Mouse (Mus musculus) left cerebral cortex, postnatal 10 days (tissue): ENCODE measurements around the gene Gm20388. TPM values are rescaled to one million over a fixed set of nuclear protein-coding genes. Genes with fewer than 3 reads are reported as not detected.

Source experiments
- DNase-seq, 2 experiments: peaks; one replicate each; pipeline ENCODE4 v3.0.0; 2021 to 2022; ENCODE audit warnings: low spot score in 2 of 2, mixed read lengths in 1 of 2; ENCODE audit errors: extremely low spot score in 1 of 2
- intact Hi-C: fragments of 180-260 bp; cut with DNase I; formaldehyde crosslinking; loops from one replicate; pipeline ENCODE4 v1.15.1; 2025
- total RNA-seq, 2 experiments: library from RNA; stranded (reverse); gene quantifications; 2 replicates each; pipeline ENCODE4 v1.2.3; 2021

Gene Gm20388
- total RNA-seq, 2 experiments from 2014 or later: 4.4 to 9.0 TPM

GRCm38 (mm10) chr8:123329961-123330360 is 3419.3 kb downstream of the Gm20388 start:
- DNase-seq: no peak
- intact Hi-C loops: no loop called here

DNA sequence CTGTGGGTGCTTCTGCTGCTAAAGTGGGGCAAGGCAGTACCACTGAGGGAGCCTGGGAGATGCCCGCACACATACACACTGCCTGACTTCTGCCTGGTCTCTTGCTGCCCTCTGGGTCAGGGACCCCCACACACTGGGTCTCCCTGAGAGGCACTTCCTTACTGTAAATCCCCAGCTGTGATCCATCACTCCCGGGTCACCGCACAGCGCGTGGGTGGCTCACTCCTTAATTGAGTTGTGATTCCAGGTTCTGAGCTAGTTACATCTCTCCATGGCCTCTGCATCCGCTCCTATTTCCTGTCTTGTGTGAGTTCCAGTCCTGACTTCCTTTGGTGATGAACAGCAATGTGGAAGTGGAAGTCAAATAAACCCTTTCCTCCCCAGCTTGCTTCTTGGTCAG is 3420.1 kb downstream of the Gm20388 start:
- intact Hi-C loops: no loop called here
- DNase-seq: no peak

GRCm38 (mm10) chr8:123331301-123331700 is 3420.7 kb downstream of the Gm20388 start:
- no peak for DNase-seq
- intact Hi-C loops: no loop called here

- intact Hi-C loops: no loop called here
- DNase-seq: no peak
Observed at GRCm38 (mm10) chr8:123331810-123332209, 3421.2 kb downstream of the Gm20388 start.

DNA sequence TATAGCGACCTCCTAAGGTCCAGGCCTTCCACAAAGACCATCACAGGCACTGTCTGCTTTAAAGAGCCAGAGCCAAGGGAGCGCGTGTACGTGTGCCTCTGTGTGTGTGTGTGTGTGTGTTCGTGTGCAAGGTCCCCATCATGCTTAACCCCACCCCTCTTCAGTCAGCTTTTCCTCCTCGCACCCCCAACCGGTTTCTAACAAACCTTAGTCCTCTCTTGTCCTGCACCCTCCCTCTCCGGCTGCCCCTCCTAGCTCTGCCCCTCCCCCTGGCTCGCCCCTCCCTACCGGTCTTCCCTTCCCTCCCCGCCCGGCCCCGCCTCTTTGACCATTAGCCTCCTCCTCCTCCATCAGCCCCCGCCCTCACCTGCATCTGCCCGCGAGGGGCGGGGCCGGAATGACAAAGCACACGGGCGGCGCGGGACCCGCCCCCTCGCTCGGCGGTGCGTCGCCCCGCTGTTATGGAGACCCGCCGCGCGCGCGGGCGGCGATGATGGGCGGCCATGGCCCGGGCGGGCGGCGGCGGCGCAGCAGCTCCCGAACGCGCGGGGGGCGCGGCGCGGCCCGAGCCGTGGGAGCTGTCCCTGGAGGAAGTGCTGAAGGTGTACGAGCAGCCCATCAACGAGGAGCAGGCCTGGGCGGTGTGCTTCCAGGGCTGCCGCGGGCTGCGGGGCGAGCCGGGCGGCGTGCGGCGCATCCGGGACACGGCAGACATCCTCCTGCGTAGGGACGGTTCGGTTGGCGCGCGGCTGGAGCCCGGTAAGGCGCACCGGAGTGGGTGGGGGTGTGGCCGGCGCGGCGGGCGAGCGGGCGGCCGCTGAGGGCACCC is 3421.8 kb downstream of the Gm20388 start, which contains the start of gene Spire2:
Gene Spire2, plus strand, starts transcription at position 452 of the 829 bp plus-strand sequence.
- intact Hi-C loops: no loop called here

GRCm38 (mm10) chr8:123333091-123333587 is 3422.5 kb downstream of the Gm20388 start:
- DNase-seq: no peak
- intact Hi-C loops: no loop called here

More for the DNA sequence above, 3421.8 kb downstream of the Gm20388 start, which contains the start of gene Spire2:
- DNase-seq: peak; percentile 56 to 86

DNA sequence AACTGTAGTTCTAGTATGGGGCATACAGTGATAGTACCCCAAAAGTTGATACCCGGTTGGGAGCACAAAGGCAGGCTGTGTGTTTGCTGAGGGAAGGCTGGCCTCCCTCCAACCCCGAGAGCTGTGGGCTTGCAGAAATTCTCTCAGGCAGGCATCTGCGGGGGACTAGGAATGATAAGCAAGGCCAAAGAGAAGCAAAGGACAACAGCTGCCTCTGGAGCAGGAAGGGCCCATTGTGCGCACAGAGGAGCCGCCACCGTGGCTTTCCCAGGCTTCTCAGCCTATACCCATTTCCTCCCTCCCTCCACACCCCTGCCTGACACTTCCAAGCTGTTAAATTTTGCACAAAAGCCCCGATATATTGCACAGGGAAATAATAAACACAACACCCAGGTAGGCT is 3423.2 kb downstream of the Gm20388 start:
- intact Hi-C loops: no loop called here
- peak in 1 of 2 experiments; percentile 58 for DNase-seq

DNA sequence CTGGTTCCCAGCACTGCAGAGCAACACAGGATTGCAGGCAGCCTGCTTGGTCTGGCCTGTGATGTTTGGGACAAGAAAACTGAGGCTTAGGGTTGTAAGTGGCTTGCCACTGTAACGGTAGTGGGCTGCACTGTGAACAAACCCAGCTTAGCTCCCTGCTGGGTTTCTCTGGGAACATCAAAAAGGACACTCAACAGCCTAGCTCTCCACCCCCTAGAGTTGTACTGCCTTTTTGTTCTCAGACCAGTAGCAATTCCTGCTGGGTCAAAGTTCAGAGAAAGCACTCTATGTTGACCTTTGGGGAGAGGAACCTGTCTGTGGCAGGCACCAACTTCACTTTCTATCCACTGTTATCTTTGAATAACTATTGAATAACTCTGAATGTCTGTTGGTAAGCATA is 3423.8 kb downstream of the Gm20388 start:
- intact Hi-C loops: no loop called here
- no peak for DNase-seq

DNA sequence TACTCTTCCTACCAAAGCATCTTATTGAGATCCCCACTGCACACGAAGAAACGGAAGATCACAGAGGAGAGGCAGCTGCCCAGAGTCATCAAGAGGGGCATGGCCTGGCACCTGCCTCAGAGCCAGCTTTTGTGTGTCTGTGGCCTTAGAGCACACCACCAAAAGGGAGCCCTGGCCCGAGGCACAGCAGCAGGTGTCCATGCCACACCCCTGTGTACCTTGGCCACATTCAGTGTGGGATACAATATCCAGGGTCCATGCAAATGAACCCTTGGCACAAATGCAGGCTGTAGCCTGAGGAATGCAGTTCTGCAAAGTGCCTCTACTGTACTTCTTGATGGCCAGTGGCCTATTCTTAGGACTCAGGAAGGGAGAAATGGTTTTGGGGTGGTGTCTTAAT is 3426.8 kb downstream of the Gm20388 start:
- intact Hi-C loops: no loop called here
- no peak for DNase-seq

- DNase-seq: no peak
- intact Hi-C loops: no loop called here
Observed at GRCm38 (mm10) chr8:123340071-123340470, 3429.4 kb downstream of the Gm20388 start.

DNA sequence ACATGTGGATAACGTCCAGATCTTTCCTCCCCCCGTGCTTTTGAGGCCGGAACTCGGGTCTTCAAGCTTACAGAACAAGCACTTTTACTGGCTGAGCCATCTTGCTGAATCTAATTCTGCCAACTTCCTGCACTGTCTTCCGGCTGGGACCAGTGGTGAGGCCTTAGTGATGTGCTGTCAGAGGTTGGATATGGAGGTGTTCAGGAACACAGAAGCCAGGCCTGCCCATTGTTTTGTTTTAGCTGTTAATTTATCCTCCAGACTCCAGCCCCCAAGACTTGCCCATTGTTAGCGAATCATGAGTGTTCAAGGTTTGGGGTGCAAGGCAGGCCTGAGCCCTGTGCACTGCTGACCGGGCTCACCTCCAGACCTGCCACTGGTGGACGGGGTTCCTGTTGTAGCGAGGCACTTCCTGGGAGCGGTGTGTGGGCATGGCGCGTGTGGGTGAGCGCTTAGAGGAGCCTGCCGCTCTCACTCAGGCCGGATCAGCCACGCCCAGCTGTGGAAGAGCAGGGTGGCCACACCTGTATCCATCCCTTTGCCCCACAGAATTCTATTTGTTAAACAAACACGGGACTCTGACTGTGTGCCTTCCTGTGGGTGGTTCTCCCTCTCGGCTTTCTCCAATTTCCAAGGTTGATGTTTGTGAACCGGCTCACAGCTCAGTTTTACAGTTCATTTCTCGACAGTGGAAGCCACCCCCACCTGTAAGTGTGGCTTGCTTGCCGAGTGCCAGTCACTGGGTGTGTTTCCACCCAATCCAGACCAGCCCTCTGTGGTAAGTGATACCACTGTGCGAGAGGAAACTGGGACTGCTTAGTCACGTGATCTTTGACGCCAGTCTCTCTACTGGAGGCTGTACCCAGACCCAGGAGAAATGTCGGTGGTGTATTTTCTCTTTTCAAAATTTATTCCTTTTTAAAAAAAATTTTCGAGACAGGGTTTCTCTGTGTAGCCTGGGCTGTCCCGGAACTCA is 3430.7 kb downstream of the Gm20388 start:
- DNase-seq: no peak
- intact Hi-C loops: no loop called here

GRCm38 (mm10) chr8:123342253-123342652 is 3431.6 kb downstream of the Gm20388 start:
- DNase-seq: no peak
- intact Hi-C loops: no loop called here

GRCm38 (mm10) chr8:123342911-123343310 is 3432.3 kb downstream of the Gm20388 start:
- intact Hi-C loops: no loop called here
- no peak for DNase-seq

DNA sequence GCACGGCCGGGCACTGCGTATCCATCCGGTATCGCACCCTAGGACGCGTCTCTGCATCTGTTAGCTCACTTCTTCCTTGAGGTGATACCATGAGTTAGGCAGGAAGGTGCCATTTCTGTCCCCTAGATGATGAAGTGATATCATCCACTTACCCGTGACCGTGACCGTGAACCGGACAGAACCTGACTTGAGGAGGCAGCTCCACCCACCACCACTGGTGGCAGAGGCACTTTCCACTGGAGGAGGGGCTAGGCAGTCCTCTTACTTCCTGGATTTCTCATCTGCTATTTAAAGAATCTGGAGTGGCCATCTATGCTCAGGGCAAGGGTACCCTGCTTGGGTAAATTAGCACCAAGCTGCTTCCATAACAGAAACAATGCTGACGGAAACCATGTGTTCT is 3432.8 kb downstream of the Gm20388 start:
- intact Hi-C loops: no loop called here
- no peak for DNase-seq

DNA sequence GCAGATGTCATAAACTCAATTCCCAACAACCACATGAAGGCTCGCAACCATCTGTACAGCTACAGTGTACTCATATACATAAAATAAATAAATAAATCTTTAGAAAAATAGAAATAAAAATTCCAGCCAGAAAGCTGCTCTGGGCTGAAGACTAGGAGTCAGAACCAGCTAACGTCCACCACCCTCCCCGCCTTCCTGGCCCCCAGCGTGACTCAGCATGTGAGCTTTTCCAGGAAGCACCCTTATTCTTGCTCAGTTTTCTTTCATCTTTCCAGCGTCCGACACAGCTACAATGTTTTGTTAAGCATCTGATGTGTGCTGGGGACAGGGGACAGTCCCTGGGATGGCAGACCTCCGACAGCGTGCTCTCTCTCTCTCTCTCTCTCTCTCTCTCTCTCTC is 3434.5 kb downstream of the Gm20388 start:
- intact Hi-C loops: no loop called here

GRCm38 (mm10) chr8:123345856-123346255 is 3435.2 kb downstream of the Gm20388 start:
- no peak for DNase-seq
- intact Hi-C loops: no loop called here

More for the DNA sequence above, 3434.5 kb downstream of the Gm20388 start:
- DNase-seq: no peak

- DNase-seq: no peak
- intact Hi-C loops: no loop called here
Observed at GRCm38 (mm10) chr8:123347293-123347692, 3436.7 kb downstream of the Gm20388 start.

- intact Hi-C loops: no loop called here
- peak; percentile 50 to 84 for DNase-seq
Observed at GRCm38 (mm10) chr8:123348237-123348843, 3437.7 kb downstream of the Gm20388 start.

- intact Hi-C loops: no loop called here
- DNase-seq: no peak
Observed at GRCm38 (mm10) chr8:123349073-123349472, 3438.4 kb downstream of the Gm20388 start.
